Mouse (Mus musculus) heart, embryonic 11.5 days (tissue): ENCODE results near the gene Tars2. TPM values are rescaled to one million over a fixed set of nuclear protein-coding genes. Genes with fewer than 3 reads are reported as not detected.

ENCODE experiments used
- microRNA-seq: library from miRNA; unstranded; fragments of <30 nt; microRNA quantifications from one replicate; pipeline ENCODE4, GENCODE M21; 2016; ENCODE audit warnings: borderline number of aligned reads
- polyA plus RNA-seq: library from polyadenylated mRNA; unstranded; fragments of >200 nt; fragmentation: Nextera tagmentation; extraction: Ambion mirVana; gene quantifications from 2 replicates; pipeline ENCODE4 v1.2.1, GENCODE M21; 2014

Tars2 gene
- polyA plus RNA-seq, 1 experiment from 2014 or later: 42.2 TPM

Small RNA genes lying within 50 kb of the gene (microRNA-seq; reads per million reads assigned to microRNA genes)
- gene Mir7014: 0.88 reads per million, percentile 11 among the genes with 10 or more reads in this experiment

Other genes with a start within 250 kb of the Tars2 start
- gene Ctss, start 233.4 kb downstream of the Tars2 start, polyA plus RNA-seq: 5.4 and 6.2 TPM in 2 replicates
- 0.65 TPM in 1 of 2 replicates, not detected in the other for gene Hormad1, start 200.5 kb downstream of the Tars2 start, polyA plus RNA-seq
- gene Golph3l, start 171.3 kb downstream of the Tars2 start, polyA plus RNA-seq: 27.8 and 32.0 TPM in 2 replicates
- 52.7 and 55.4 TPM in 2 replicates for gene Ensa, start 135.2 kb downstream of the Tars2 start, polyA plus RNA-seq
- 46.3 and 49.8 TPM in 2 replicates for gene Mcl1, start 101.4 kb downstream of the Tars2 start, polyA plus RNA-seq
- gene Adamtsl4, start 72.3 kb downstream of the Tars2 start, polyA plus RNA-seq: 3.5 and 5.1 TPM in 2 replicates
- 85.0 and 86.7 TPM in 2 replicates for gene Ecm1, start 20.6 kb downstream of the Tars2 start, polyA plus RNA-seq
- 20.5 and 25.0 TPM in 2 replicates for gene Rprd2, start 58.7 kb upstream of the Tars2 start, polyA plus RNA-seq
- gene Prpf3, start 95.7 kb upstream of the Tars2 start, polyA plus RNA-seq: 40.5 and 40.6 TPM in 2 replicates
- gene Mrps21, start 111.3 kb upstream of the Tars2 start, polyA plus RNA-seq: 386 and 410 TPM in 2 replicates
- gene Ciart, start 122.0 kb upstream of the Tars2 start, polyA plus RNA-seq: 5.9 and 7.1 TPM in 2 replicates
- 29.3 and 29.5 TPM in 2 replicates for gene BC028528, start 131.8 kb upstream of the Tars2 start, polyA plus RNA-seq
- gene Aph1a, start 133.8 kb upstream of the Tars2 start, polyA plus RNA-seq: 25.9 and 42.4 TPM in 2 replicates
- gene Car14, start 144.5 kb upstream of the Tars2 start, polyA plus RNA-seq: 39.0 and 39.1 TPM in 2 replicates
- gene Anp32e, start 169.0 kb upstream of the Tars2 start, polyA plus RNA-seq: 71.0 and 88.5 TPM in 2 replicates
- gene Plekho1, start 235.8 kb upstream of the Tars2 start, polyA plus RNA-seq: 69.5 and 82.2 TPM in 2 replicates